Mouse (Mus musculus) heart, embryonic 10.5 days (tissue): ENCODE data around the gene Specc1. TPM values are rescaled to one million over a fixed set of nuclear protein-coding genes. Genes with fewer than 3 reads are reported as not detected.

Source experiments
- DNase-seq: peaks from one replicate; pipeline ENCODE4 v3.0.0-alpha.2; 2017; ENCODE audit warnings: low spot score
- H3K27ac ChIP-seq: fragments of 300-500 bp; sonication (generic); 2 replicates; pipeline ENCODE4 v1.5.1; 2016; ENCODE audit warnings: mild to moderate bottlenecking
- H3K27me3 ChIP-seq: fragments of 300-500 bp; sonication (generic); 2 replicates; pipeline ENCODE4 v1.6.1; 2016; ENCODE audit warnings: mild to moderate bottlenecking; ENCODE audit not compliant: poor library complexity, insufficient read depth, severe bottlenecking
- H3K36me3 ChIP-seq: fragments of 300-500 bp; sonication (generic); 2 replicates; pipeline ENCODE4 v1.6.1; 2016; ENCODE audit warnings: mild to moderate bottlenecking, moderate library complexity
- H3K4me1 ChIP-seq: fragments of 300-500 bp; sonication (generic); 2 replicates; pipeline ENCODE4 v1.6.1; 2016; ENCODE audit warnings: mild to moderate bottlenecking
- H3K4me3 ChIP-seq: fragments of 300-500 bp; sonication (generic); 2 replicates; pipeline ENCODE4 v1.5.1; 2016; ENCODE audit warnings: mild to moderate bottlenecking, moderate library complexity
- H3K9me3 ChIP-seq: fragments of 300-500 bp; sonication (generic); 2 replicates; pipeline ENCODE4 v1.6.1; 2016; ENCODE audit warnings: mild to moderate bottlenecking, moderate library complexity
- WGBS: fragments of 180-500 bp; shearing (Covaris S2); methylation state at CpG from one replicate; pipeline ENCODE4 v1.1.7; 2016; 5-methylcytosine and 5-hydroxymethylcytosine counted together
- polyA plus RNA-seq: library from polyadenylated mRNA; unstranded; fragments of >200 nt; fragmentation: Nextera tagmentation; extraction: Ambion mirVana; gene quantifications from 2 replicates; pipeline ENCODE4 v1.2.1, GENCODE M21; 2016

The Specc1 gene
- polyA plus RNA-seq, 1 experiment from 2014 or later: 9.2 TPM

GRCm38 (mm10) chr11:62045964-62046363 is 89.4 kb downstream of the Specc1 start:
- no peaks in the 10 kb centered on the region for H3K27me3 ChIP-seq
- WGBS: 57% methylated on average over 2 of the region's 2 CpGs
- no peak for DNase-seq
- no peak overlapping the region for H3K27ac ChIP-seq
- peaks cover 8% of the 10 kb centered on the region for H3K4me1 ChIP-seq
- no peaks in the 10 kb centered on the region for H3K9me3 ChIP-seq
- H3K4me3 ChIP-seq: no peak overlapping the region
- no peaks in the 10 kb centered on the region for H3K36me3 ChIP-seq

GRCm38 (mm10) chr11:62047817-62048640 is 91.5 kb downstream of the Specc1 start:
- WGBS: 47% methylated on average over 9 of the region's 9 CpGs
- H3K36me3 ChIP-seq: no peaks in the 10 kb centered on the region
- H3K9me3 ChIP-seq: no peaks in the 10 kb centered on the region
- H3K27me3 ChIP-seq: no peaks in the 10 kb centered on the region
- no peak for DNase-seq
- H3K27ac ChIP-seq: no peak overlapping the region
- no peak overlapping the region for H3K4me3 ChIP-seq
- peaks cover 8% of the 10 kb centered on the region for H3K4me1 ChIP-seq

GRCm38 (mm10) chr11:62049170-62049569 is 92.6 kb downstream of the Specc1 start:
- H3K9me3 ChIP-seq: no peaks in the 10 kb centered on the region
- no peak for DNase-seq
- H3K27ac ChIP-seq: no peak overlapping the region
- H3K4me1 ChIP-seq: peaks cover 8% of the 10 kb centered on the region
- H3K27me3 ChIP-seq: no peaks in the 10 kb centered on the region
- no peak overlapping the region for H3K4me3 ChIP-seq
- H3K36me3 ChIP-seq: no peaks in the 10 kb centered on the region

- no peak for DNase-seq
- 56% methylated on average over 8 of the region's 8 CpGs for WGBS
- Histone ChIP-seq H3K27me3 (no peaks in the 10 kb centered on the region), H3K36me3 (no peaks in the 10 kb centered on the region), H3K4me3 (no peak overlapping the region), H3K9me3 (no peaks in the 10 kb centered on the region), H3K4me1 (peaks cover 8% of the 10 kb centered on the region), H3K27ac (0 out of 2 replicates have a peak overlapping the region, but pooled peaks have one; percentile 25)
Observed at GRCm38 (mm10) chr11:62050356-62051330, 94.1 kb downstream of the Specc1 start.

- Histone ChIP-seq H3K4me1 (peaks cover 8% of the 10 kb centered on the region), H3K27ac (no peak overlapping the region), H3K27me3 (no peaks in the 10 kb centered on the region), H3K4me3 (no peak overlapping the region), H3K9me3 (no peaks in the 10 kb centered on the region), H3K36me3 (no peaks in the 10 kb centered on the region)
- 82% methylated on average over 4 of the region's 4 CpGs for WGBS
- DNase-seq: no peak
Observed at GRCm38 (mm10) chr11:62051487-62051886, 94.9 kb downstream of the Specc1 start.

- H3K9me3 ChIP-seq: no peaks in the 10 kb centered on the region
- DNase-seq: no peak
- WGBS: 86% methylated on average over 9 of the region's 9 CpGs
- H3K27ac ChIP-seq: no peak overlapping the region
- no peak overlapping the region for H3K4me3 ChIP-seq
- no peaks in the 10 kb centered on the region for H3K27me3 ChIP-seq
- H3K4me1 ChIP-seq: peaks cover 8% of the 10 kb centered on the region
- no peaks in the 10 kb centered on the region for H3K36me3 ChIP-seq
Observed at GRCm38 (mm10) chr11:62053928-62054327, 97.4 kb downstream of the Specc1 start.

- peaks cover 7% of the 10 kb centered on the region; the same call in 1 of the 2 replicates for H3K4me1 ChIP-seq
- DNase-seq: no peak
- no peaks in the 10 kb centered on the region for H3K36me3 ChIP-seq
- no peak overlapping the region for H3K27ac ChIP-seq
- H3K27me3 ChIP-seq: no peaks in the 10 kb centered on the region
- no peaks in the 10 kb centered on the region for H3K9me3 ChIP-seq
- H3K4me3 ChIP-seq: no peak overlapping the region
- 31% methylated on average over 1 of the region's 1 CpGs for WGBS
Observed at GRCm38 (mm10) chr11:62064565-62064964, 108.0 kb downstream of the Specc1 start.

GRCm38 (mm10) chr11:62065655-62066054 is 109.1 kb downstream of the Specc1 start:
- Histone ChIP-seq H3K27me3 (no peaks in the 10 kb centered on the region), H3K9me3 (no peaks in the 10 kb centered on the region), H3K36me3 (no peaks in the 10 kb centered on the region), H3K4me1 (peaks cover 7% of the 10 kb centered on the region; the same call in 1 of the 2 replicates), H3K27ac (no peak overlapping the region), H3K4me3 (no peak overlapping the region)
- 47% methylated on average over 6 of the region's 6 CpGs for WGBS
- no peak for DNase-seq

- H3K4me1 ChIP-seq: peaks cover 7% of the 10 kb centered on the region; the same call in 1 of the 2 replicates
- H3K4me3 ChIP-seq: no peak overlapping the region
- DNase-seq: peak; percentile 61
- no peaks in the 10 kb centered on the region for H3K9me3 ChIP-seq
- no peaks in the 10 kb centered on the region for H3K27me3 ChIP-seq
- no peak overlapping the region for H3K27ac ChIP-seq
- no peaks in the 10 kb centered on the region for H3K36me3 ChIP-seq
- WGBS: 44% methylated on average over 2 of the region's 2 CpGs
Observed at GRCm38 (mm10) chr11:62069554-62069953, 113.0 kb downstream of the Specc1 start.

GRCm38 (mm10) chr11:62070206-62070605 is 113.6 kb downstream of the Specc1 start:
- Histone ChIP-seq H3K4me1 (peaks cover 7% of the 10 kb centered on the region; the same call in 1 of the 2 replicates), H3K9me3 (no peaks in the 10 kb centered on the region), H3K36me3 (no peaks in the 10 kb centered on the region), H3K4me3 (no peak overlapping the region), H3K27ac (no peak overlapping the region), H3K27me3 (no peaks in the 10 kb centered on the region)
- WGBS: 78% methylated on average over 7 of the region's 7 CpGs
- DNase-seq: peak; percentile 22

GRCm38 (mm10) chr11:62072406-62072805 is 115.8 kb downstream of the Specc1 start:
- H3K4me1 ChIP-seq: peaks cover 3% of the 10 kb centered on the region; the same call in 1 of the 2 replicates
- whole genome bisulfite sequencing: 74% methylated on average over 3 of the region's 3 CpGs
- DNase-seq: peak; percentile 63

GRCm38 (mm10) chr11:62073575-62074140 is 117.1 kb downstream of the Specc1 start:
- Histone ChIP-seq H3K27me3 (no peaks in the 10 kb centered on the region), H3K9me3 (no peaks in the 10 kb centered on the region), H3K27ac (no peak overlapping the region), H3K4me3 (no peak overlapping the region), H3K36me3 (no peaks in the 10 kb centered on the region), H3K4me1 (peaks cover 3% of the 10 kb centered on the region; the same call in 1 of the 2 replicates)
- WGBS: 85% methylated on average over 7 of the region's 7 CpGs
- peak; percentile 16 for DNase-seq

More at GRCm38 (mm10) chr11:62072406-62072805, 115.8 kb downstream of the Specc1 start:
- Histone ChIP-seq H3K9me3 (no peaks in the 10 kb centered on the region), H3K36me3 (no peaks in the 10 kb centered on the region), H3K4me3 (no peak overlapping the region), H3K27ac (no peak overlapping the region), H3K27me3 (no peaks in the 10 kb centered on the region)
